Mouse (Mus musculus) midbrain, embryonic 13.5 days (tissue): ENCODE measurements around the gene 4930404H24Rik. TPM values are rescaled to one million over a fixed set of nuclear protein-coding genes. Genes with fewer than 3 reads are reported as not detected.

Experiments
- ATAC-seq: fragments of 200-750 bp; cut with Nextera tagmentation; 2 replicates; pipeline ENCODE4 v1.8.0; 2017; ENCODE audit warnings: mild to moderate bottlenecking, moderate TSS enrichment, moderate library complexity
- H3K27ac ChIP-seq: fragments of 300-500 bp; sonication (generic); 2 replicates; pipeline ENCODE4 v1.5.1; 2015; ENCODE audit warnings: inconsistent platforms, mild to moderate bottlenecking, moderate library complexity
- H3K27me3 ChIP-seq: fragments of 300-500 bp; sonication (generic); 2 replicates; pipeline ENCODE4 v1.6.1; 2015; ENCODE audit warnings: mild to moderate bottlenecking, inconsistent platforms
- H3K36me3 ChIP-seq: fragments of 300-500 bp; sonication (generic); 2 replicates; pipeline ENCODE4 v1.6.1; 2015; ENCODE audit warnings: mild to moderate bottlenecking, inconsistent platforms
- H3K4me1 ChIP-seq: fragments of 300-500 bp; sonication (generic); replicated peaks from 2 replicates; pipeline ENCODE4 v1.6.1; 2015; ENCODE audit warnings: inconsistent platforms
- H3K4me2 ChIP-seq: fragments of 300-500 bp; sonication (generic); replicated peaks from 2 replicates; pipeline ENCODE4 v1.6.1; 2015; ENCODE audit warnings: moderate library complexity, mild to moderate bottlenecking, inconsistent platforms
- H3K4me3 ChIP-seq: fragments of 300-500 bp; sonication (generic); replicated peaks from 2 replicates; pipeline ENCODE4 v1.5.1; 2015; ENCODE audit warnings: mild to moderate bottlenecking, inconsistent platforms
- H3K9ac ChIP-seq: fragments of 300-500 bp; sonication (generic); replicated peaks from 2 replicates; pipeline ENCODE4 v1.6.1; 2015; ENCODE audit warnings: mild to moderate bottlenecking, inconsistent platforms
- H3K9me3 ChIP-seq: fragments of 300-500 bp; sonication (generic); 2 replicates; pipeline ENCODE4 v1.6.1; 2016; ENCODE audit warnings: mild to moderate bottlenecking, inconsistent platforms
- WGBS: fragments of 180-500 bp; shearing (Covaris S2); methylation state at CpG from one replicate; pipeline ENCODE4 v1.1.7; 2015; 5-methylcytosine and 5-hydroxymethylcytosine counted together
- polyA plus RNA-seq: library from polyadenylated mRNA; unstranded; fragments of >200 nt; fragmentation: Nextera tagmentation; extraction: Ambion mirVana; gene quantifications from 2 replicates; pipeline ENCODE4 v1.2.1, GENCODE M21; 2015

4930404H24Rik gene
- polyA plus RNA-seq, 1 experiment from 2014 or later, result not detected

DNA sequence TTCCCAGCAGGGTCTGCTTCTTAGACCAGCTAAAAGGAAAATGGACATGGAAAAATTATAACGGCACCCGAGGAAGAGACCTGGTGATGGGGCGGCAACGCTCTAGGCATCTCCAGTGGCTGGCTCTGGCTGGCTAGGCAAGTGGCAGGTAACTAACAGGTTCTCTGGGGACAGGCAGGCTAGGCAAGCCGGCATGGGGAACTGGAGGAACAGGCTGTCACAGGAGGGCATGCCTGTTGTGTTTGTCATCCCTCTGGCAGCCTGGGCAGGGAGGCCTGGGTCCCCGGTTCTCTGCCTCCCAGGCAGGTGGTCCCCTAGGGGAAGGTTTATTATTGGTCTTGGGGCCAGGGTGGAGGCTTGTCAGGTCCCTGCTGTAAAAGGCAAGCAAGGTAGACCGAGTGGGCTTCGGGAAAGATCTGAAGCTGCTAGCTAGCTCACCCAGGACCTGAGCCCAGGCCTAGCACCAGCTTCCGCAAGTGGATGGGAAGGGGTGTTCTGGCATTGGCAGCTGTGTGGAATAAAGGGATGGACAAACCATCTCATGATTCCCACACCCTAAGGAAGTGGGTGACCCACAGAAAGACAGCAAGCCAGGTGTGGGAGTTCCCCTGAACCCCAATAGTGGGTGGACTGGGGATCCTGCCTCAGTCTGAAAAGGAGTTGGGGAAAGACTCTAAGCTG, 34.4 kb downstream of the 4930404H24Rik start:
- 43% methylated on average over 9 of the region's 9 CpGs for WGBS
- Histone ChIP-seq H3K27me3 (peaks cover 9% of the 10 kb centered on the region), H3K9ac (peak overlapping the region; percentile 93), H3K27ac (peak overlapping the region; percentile 96), H3K36me3 (no peaks in the 10 kb centered on the region), H3K4me1 (peaks cover 72% of the 10 kb centered on the region), H3K4me2 (peak overlapping the region; percentile 91), H3K4me3 (peak overlapping the region; percentile 83), H3K9me3 (no peaks in the 10 kb centered on the region)
- ATAC-seq, result no peak

DNA sequence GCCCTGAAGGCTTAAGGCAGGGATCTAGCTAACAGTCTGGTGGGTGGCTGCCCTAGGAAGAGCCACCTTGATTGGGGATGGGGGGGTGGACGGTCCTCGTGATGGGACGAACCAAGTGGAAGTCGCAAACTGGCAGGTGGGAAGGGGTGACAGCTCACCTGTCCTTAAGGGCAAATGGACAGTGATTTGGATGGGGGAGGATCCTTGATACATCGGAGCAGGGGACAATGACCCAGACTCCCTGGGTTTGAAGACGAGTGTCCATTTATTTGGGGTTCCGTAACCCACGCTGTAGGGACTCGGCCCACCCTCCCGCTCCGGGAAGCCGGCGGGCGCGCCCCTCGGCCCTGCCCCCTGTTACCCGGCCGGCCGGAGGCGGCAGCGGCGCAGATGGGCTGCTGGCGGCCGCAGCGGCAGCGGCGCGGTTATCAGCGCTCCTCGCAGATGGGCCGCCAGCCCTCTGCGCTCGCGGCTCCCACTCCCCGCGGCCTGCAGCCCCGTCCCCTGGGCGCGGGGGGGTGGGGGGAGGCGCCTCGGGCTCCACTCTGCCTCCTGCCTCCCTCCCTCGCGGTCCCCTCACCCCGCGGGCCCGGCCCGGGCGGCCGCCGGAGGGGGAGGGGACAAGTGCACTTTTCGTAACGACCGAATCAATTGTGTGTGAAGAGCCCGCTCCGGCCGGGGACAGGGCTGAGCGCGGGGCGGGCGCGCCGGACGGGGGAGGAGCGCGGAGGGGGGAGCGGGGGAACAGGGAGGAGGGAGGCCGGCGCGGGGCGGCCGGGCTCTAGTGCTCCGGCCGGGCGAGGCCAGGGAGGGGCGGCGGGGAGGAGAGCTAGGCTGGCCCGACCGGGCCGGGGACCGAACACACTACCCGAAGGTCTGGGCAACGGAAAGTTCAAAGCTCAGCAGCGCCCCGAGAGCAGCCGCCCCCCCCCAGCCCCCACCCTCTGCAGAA, 35.3 kb downstream of the 4930404H24Rik start:
- Histone ChIP-seq H3K4me2 (peak overlapping the region; percentile 91), H3K4me1 (peaks cover 64% of the 10 kb centered on the region), H3K9ac (peak overlapping the region; percentile 93), H3K27me3 (peaks cover 13% of the 10 kb centered on the region), H3K9me3 (no peaks in the 10 kb centered on the region), H3K36me3 (no peaks in the 10 kb centered on the region), H3K4me3 (peak overlapping the region; percentile 83), H3K27ac (peak overlapping the region; percentile 96)
- peak; percentile 56 for ATAC-seq
- 2% methylated on average over 62 of the region's 85 CpGs for WGBS

DNA sequence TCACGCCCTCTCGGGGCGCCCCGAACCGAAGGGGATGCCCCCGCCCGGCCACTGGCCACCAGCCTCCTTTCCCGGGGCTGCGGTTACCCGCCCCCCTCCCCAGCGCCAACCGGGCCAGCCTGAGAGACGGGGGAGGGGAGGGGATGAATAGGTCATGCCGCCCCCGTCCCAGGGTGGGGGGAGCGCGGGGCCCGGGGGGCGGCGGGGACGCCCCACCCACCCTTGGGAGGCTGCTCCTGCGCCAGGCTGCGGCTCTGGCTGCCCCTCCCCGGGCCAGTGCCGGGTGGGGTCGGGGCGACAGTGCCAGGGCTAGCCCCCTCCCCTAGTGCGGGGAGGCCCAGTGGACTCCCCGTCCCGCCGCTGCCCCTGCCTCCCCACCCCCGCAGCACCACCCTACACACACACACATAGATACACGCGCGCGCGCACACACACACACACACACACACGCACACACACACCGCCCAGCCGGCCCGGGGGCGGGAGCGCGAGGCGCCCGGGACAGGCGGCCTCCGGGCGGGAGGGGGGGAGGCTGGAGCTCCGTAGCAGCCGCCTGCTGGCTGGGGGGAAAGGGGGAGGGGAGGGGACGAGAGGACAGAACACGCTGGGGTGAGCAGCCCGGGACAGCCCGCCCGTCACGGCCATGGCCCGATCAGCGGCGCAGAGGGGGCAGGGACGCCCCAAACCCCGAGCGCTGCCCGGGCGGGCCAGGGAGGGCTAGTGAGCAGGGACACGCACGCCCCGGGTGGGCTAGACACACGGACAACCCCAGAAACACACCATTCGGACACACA, 36.2 kb downstream of the 4930404H24Rik start:
- under 1% methylated on average over 19 of the region's 70 CpGs for WGBS
- Histone ChIP-seq H3K9ac (peak overlapping the region; percentile 93), H3K9me3 (no peaks in the 10 kb centered on the region), H3K4me3 (peak overlapping the region; percentile 83), H3K4me1 (peaks cover 55% of the 10 kb centered on the region), H3K4me2 (peak overlapping the region; percentile 91), H3K36me3 (no peaks in the 10 kb centered on the region), H3K27ac (peak overlapping the region; percentile 96), H3K27me3 (peaks cover 13% of the 10 kb centered on the region)
- peak; percentile 51 for ATAC-seq

DNA sequence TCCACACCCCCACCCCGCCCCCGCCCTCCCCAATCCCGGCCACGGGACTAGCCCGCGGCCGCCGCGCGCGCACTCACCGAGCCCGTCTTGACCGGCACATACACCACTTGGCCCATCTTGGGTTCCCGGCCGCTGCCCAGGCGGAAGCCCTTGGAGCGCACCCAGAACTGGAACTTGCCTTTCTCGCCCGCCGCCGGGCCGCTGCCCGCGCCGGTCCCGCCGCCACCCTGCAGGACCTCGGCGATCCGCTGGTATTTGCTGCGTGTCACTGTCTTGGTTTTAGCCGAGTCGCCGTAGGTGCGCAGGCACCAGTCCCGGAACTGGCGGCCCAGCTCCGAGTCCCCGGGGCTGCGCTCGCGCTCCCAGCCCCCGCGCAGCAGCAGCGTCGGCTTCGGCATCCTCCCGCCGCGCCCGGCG, 36.8 kb downstream of the 4930404H24Rik start:
- no peaks in the 10 kb centered on the region for H3K36me3 ChIP-seq
- H3K9me3 ChIP-seq, result no peaks in the 10 kb centered on the region
- 0% methylated on average over 51 of the region's 53 CpGs for WGBS
- peaks cover 13% of the 10 kb centered on the region for H3K27me3 ChIP-seq
- H3K4me3 ChIP-seq, result peak overlapping the region; percentile 83
- peaks cover 49% of the 10 kb centered on the region for H3K4me1 ChIP-seq
- peak overlapping the region; percentile 91 for H3K4me2 ChIP-seq
- peak; percentile 16 for ATAC-seq
- peak overlapping the region; percentile 96 for H3K27ac ChIP-seq
- peak overlapping the region; percentile 93 for H3K9ac ChIP-seq

DNA sequence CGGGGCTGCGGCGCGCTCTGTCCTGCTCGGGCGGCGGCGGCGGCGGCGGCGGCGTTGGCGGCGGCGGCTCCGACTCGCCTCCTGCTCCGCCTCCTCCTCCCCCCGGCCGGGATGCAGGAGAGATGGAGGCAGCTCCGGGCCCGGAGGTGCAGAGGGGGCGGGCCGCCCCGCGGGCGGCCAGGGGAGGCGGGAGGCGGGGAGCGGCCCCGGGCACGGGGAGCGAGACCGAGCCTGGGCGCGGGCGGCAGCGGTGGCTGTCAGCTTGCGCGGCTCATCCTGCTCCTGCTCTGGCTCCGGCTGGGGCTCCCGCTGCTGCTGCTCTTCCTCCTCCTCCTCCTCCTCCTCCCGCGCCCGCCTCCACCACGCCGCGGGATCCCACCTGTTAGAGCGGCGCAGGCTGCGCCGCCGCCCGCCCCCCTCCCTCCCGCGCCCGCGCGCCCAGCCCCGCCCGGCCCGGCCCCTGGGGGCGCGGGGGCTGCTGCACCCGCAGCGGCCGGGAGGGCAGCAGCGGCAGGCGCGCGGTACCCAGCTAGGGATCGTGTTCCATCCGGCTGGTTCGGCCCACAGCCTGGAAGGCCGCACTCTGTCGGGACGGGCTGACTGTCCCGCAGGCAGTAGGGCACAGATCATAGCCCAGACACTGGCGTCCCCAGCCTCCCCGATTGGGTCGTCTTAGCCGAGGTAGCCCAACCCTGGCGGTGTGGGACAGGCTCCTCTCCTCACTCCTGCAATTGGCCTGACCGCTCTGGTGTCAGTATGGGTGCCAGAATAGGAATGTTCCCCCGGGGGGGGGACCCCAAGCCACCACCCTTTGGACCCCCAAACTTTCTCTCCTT, 37.6 kb downstream of the 4930404H24Rik start, which contains the start of gene Nol4l:
Gene Nol4l, minus strand, starts transcription at position 41 of the 836 bp plus-strand sequence.
- Histone ChIP-seq H3K27ac (peak within 1 kb of the TSS; percentile 96), H3K36me3 (no peaks in the 10 kb centered on the region), H3K4me1 (peaks cover 41% of the 10 kb centered on the region), H3K9me3 (no peaks in the 10 kb centered on the region), H3K4me3 (peak within 1 kb of the TSS; percentile 83), H3K4me2 (peak within 1 kb of the TSS; percentile 91), H3K9ac (peak within 1 kb of the TSS; percentile 93), H3K27me3 (peaks cover 13% of the 10 kb centered on the region)
- WGBS, result under 1% methylated on average over 55 of the region's 86 CpGs
- peak; percentile 25 for ATAC-seq

DNA sequence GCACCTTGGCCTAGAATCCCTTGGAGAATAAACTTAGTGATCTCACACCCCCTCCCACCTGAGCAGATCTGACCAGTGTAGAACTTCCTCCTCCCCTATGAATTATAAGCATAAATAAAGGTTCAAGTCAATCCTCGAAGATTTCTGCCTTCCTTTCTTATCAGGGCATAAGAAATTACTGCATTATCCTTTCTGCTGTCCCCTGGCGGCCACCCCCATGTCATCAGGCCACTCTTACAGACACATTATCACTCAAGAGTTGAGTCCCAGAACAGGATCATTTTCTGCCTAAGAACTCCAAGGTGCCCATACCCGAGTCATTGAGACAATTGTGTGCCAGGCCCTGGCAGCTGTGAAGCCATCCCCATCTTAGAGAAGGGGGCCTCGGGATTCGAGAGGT, 38.4 kb downstream of the 4930404H24Rik start:
- 57% methylated on average over 5 of the region's 5 CpGs for WGBS
- 0 out of 2 replicates have a peak overlapping the region, but pooled peaks have one; percentile 83 for H3K4me3 ChIP-seq
- H3K36me3 ChIP-seq, result no peaks in the 10 kb centered on the region
- no peak overlapping the region for H3K9ac ChIP-seq
- H3K27ac ChIP-seq, result no peak overlapping the region
- no peak for ATAC-seq
- H3K4me1 ChIP-seq, result peaks cover 33% of the 10 kb centered on the region
- no peak overlapping the region for H3K4me2 ChIP-seq
- H3K27me3 ChIP-seq, result peaks cover 13% of the 10 kb centered on the region
- H3K9me3 ChIP-seq, result no peaks in the 10 kb centered on the region

DNA sequence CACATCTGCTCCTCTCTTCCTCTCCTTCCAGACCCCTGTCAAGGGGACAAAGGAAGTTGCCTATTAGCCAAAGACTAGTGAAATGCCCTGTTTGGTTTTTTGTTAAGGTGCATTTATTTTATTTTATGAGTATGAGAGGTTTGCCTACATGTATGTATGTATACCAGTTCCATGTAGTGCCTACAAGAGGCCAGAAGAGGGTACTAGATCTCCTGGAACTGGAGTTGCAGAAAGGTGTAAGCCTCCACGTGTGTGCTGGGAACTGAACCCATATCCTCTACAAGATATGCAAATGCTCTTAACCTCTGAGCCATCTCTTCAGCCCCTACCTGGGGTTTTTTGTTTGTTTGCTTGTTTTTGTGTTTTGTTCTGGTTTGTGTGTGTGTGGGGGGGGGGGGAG, 41.4 kb downstream of the 4930404H24Rik start:
- Histone ChIP-seq H3K9me3 (no peaks in the 10 kb centered on the region), H3K4me3 (no peak overlapping the region), H3K4me1 (peaks cover 7% of the 10 kb centered on the region), H3K27ac (no peak overlapping the region), H3K9ac (no peak overlapping the region), H3K27me3 (peaks cover 13% of the 10 kb centered on the region), H3K36me3 (no peaks in the 10 kb centered on the region), H3K4me2 (no peak overlapping the region)
- ATAC-seq, result no peak
- WGBS, result 78% methylated on average over 1 of the region's 1 CpGs

DNA sequence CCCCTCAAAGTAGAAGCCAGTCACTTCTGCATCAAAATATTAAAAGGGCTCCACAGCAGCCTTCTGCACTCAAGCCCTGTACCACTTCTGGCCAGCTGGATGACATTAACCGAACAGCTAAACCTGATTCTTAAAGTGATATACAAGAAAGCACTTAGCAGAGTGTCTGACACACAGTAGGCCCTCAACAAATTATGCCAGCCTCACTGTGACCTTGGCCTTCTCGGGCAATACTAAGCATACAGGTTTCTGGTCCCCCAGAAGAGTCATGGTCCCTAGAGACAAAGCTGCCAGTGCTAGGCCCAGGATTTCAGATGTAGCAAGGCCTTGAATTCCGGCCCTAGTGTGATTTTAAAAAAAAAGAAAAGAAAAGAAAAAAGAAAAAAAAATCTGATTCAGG, 46.3 kb downstream of the 4930404H24Rik start:
- Histone ChIP-seq H3K4me2 (no peak overlapping the region), H3K27me3 (no peaks in the 10 kb centered on the region), H3K9ac (no peak overlapping the region), H3K36me3 (no peaks in the 10 kb centered on the region), H3K27ac (no peak overlapping the region), H3K4me3 (no peak overlapping the region), H3K4me1 (no peaks in the 10 kb centered on the region), H3K9me3 (no peaks in the 10 kb centered on the region)
- ATAC-seq, result no peak
- 83% methylated on average over 3 of the region's 3 CpGs for WGBS

DNA sequence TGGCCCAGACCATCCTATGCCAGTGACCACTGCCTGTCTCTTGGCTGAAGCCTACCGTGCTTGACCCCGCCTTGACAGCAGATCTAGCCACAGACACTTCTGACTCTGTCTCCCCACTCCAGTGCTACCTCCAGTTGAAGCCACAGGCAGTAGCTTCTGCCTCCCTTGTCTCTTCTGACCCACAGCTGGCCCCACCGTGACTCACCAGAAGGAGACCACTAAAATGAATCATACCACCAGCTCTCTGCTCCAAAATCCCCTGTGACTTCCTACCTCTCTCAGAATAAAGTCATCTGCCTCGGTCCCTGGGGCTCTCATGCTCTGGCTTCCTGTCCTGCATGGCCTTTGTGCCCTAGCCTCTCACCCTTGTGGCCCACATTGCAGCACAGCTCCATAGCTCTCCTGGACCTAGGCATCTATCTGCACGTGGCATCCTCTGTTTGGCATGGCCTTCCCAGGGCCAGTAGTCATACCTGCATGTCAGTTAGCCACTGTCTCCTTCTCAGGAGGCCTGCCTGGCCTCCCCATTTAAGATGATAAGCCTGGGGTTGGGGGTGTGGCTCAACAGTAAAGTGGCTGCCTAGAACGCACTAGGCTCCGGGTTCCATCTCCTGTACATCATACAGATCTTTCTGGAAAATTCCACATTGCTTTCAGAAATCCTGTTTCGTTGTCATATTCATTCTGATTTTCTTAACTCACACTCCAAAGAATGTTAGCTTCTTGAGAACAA, 50.5 kb downstream of the 4930404H24Rik start:
- H3K4me3 ChIP-seq, result no peak overlapping the region
- H3K36me3 ChIP-seq, result no peaks in the 10 kb centered on the region
- no peak for ATAC-seq
- peaks cover 24% of the 10 kb centered on the region for H3K4me1 ChIP-seq
- no peaks in the 10 kb centered on the region for H3K9me3 ChIP-seq
- 88% methylated on average over 8 of the region's 8 CpGs for WGBS
- no peak overlapping the region for H3K9ac ChIP-seq
- H3K4me2 ChIP-seq, result no peak overlapping the region
- H3K27ac ChIP-seq, result no peak overlapping the region
- H3K27me3 ChIP-seq, result no peaks in the 10 kb centered on the region
